Mouse (Mus musculus) erythroblast, embryonic 14.5 days (primary cell): ENCODE results near the gene Tmem265.

ENCODE experiments used
- GATA1 ChIP-seq: IDR thresholded peaks from 2 replicates; pipeline ENCODE4 v1.6.1; 2012; ENCODE audit warnings: low read length, inconsistent platforms, mixed read lengths
- TAL1 ChIP-seq: IDR thresholded peaks from 3 replicates; pipeline ENCODE4 v1.6.1; 2012; ENCODE audit warnings: low read length, inconsistent platforms, mixed read lengths

DNA sequence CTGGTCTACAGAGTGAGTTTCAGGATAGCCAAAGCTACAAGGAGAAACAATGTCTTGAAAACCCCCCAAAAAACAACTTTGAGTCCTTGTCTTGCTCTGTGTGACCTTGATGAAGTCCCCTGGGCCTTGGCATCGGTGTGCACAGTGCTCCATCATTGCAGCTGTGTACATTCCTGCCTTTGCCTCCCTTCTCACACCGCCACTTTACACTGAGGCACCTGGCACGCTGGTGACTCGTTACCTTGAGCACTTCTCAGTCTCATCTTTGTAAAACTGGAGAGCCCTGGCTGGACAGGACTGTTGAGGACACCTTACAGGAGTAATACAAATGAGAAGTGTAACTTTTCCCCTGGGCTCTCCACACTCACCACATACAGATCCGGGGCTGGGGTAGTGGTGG, 26.0 kb downstream of the Tmem265 start:
- no peak for TF ChIP-seq GATA1
- no peak for TF ChIP-seq TAL1
